ENCODE assay signal across 8 mouse cellular contexts in the genomic region with DNA sequence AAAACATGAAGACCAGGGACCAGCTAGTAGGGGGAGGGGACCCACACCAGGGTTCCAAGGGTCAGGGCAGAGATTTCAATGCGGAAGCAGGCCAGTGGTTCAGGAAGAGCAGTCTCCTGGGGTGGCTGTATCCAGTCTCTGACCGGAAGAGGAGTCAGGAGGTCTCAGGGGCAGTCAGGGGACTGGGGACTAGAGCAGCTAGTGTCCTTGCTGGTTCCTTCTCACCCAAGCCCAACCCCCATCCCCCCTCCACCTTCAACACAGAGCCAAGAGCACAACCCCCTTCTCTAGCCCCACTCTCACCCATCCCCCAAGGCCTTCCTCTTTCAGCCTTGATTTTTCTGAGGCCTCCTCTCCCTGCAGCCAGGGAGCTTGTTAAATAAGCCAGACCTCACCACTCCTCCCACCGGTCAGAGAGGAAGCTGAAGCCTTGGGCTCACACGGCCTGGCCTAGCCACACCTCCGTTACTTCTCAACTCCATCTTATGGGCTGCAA. TPM values are rescaled to one million over a fixed set of nuclear protein-coding genes. Genes with fewer than 3 reads are reported as not detected.
DNase-seq lines count a peak whose midpoint lies in the region; ATAC-seq and TF ChIP-seq lines count a peak whose summit lies in the region.

No protein-coding gene starts in this region.

- peak overlapping the region; percentile 91 for H3K4me3 ChIP-seq in E14TG2a.4 (replicated peaks; ENCODE audit: low read length)
- H3K4me3 ChIP-seq in heart, embryonic 11.5 days (ENCODE audit: low read depth, low read length): no peak overlapping the region

- DNase-seq in adrenal gland, postnatal 10 days: peak; percentile 55
- no peak for DNase-seq in adrenal gland, adult 8-10 months
- peak; percentile 30 to 61 for DNase-seq in kidney, postnatal 4 days
- peak; percentile 63 for DNase-seq in retina, embryonic 14.5 days (ENCODE audit: low spot score)
- no peak for DNase-seq in cerebellum, adult 9-11 months
- no peak for DNase-seq in layer of hippocampus, adult 18-20 months (ENCODE audit: low spot score in 2 of 2)

- no peak for TF ChIP-seq CTCF in E14TG2a.4 (conservative IDR thresholded peaks at IDR 0.05; ENCODE audit: low read length)

- H3K27ac ChIP-seq in heart, embryonic 11.5 days (ENCODE audit: low read depth, low read length): peak overlapping the region; percentile 47; the same call in 1 of the 2 replicates

- H3K9ac ChIP-seq in heart, embryonic 11.5 days (ENCODE audit: low read depth, low read length): no peak overlapping the region

- no peaks in the 10 kb centered on the region for H3K9me3 ChIP-seq in E14TG2a.4 (ENCODE audit: low read length)
- no peaks in the 10 kb centered on the region for H3K9me3 ChIP-seq in heart, embryonic 11.5 days (replicated peaks; ENCODE audit: control insufficient read depth, low read length)

- peaks cover 72% of the 10 kb centered on the region for H3K4me1 ChIP-seq in E14TG2a.4 (replicated peaks; ENCODE audit: low read depth, low read length)
- peaks cover 5% of the 10 kb centered on the region for H3K4me1 ChIP-seq in heart, embryonic 11.5 days (ENCODE audit: control insufficient read depth, insufficient read depth, low read length)

- H3K4me2 ChIP-seq in heart, embryonic 11.5 days: 0 out of 2 replicates have a peak overlapping the region, but pooled peaks have one; percentile 7

- WGBS in heart, embryonic 11.5 days (ENCODE audit: insufficient replicate concordance): 16% methylated on average over 5 of the region's 5 CpGs

- H3K36me3 ChIP-seq in E14TG2a.4 (ENCODE audit: insufficient read depth, low read length): no peaks in the 10 kb centered on the region
- H3K36me3 ChIP-seq in heart, embryonic 11.5 days (ENCODE audit: control insufficient read depth, insufficient read depth, low read length): no peaks in the 10 kb centered on the region

- 0 out of 2 replicates have a peak, but pooled peaks have one; percentile 48 for ATAC-seq in heart, embryonic 11.5 days (replicated peaks; ENCODE audit: insufficient number of reproducible peaks, low FRiP score, low TSS enrichment)

- H3K27me3 ChIP-seq in E14TG2a.4 (ENCODE audit: insufficient read depth, low read length): peaks cover 18% of the 10 kb centered on the region
- no peaks in the 10 kb centered on the region for H3K27me3 ChIP-seq in heart, embryonic 11.5 days (ENCODE audit: control insufficient read depth, insufficient read depth, low read length)

RNA-seq across cellular contexts. Expression of gene Lrp5, which starts 1.4 kb away (rescaled TPM):
- 100 to 1,000 TPM in 1 of 2 experiments, 10 to 100 TPM in 1; 87.0 to 104 TPM for total RNA-seq in adrenal gland, postnatal 10 days (2021)
- 100 to 1,000 TPM in 3 of 4 experiments, 10 to 100 TPM in 1; 99.3 to 161 (median 120) TPM for total RNA-seq in adrenal gland, adult 8-10 months (2022)
- polyA plus RNA-seq in heart, embryonic 11.5 days (2014; fragmentation: Nextera tagmentation; extraction: Ambion mirVana): 4.6 and 5.3 TPM in 2 replicates
- 10 to 100 TPM in 1 of 2 experiments, 1 to 10 TPM in 1; 9.2 to 10.4 TPM for total RNA-seq in layer of hippocampus, adult 18-20 months (2021)

RNA-seq across cellular contexts. Expression of gene 1810055G02Rik, which starts 20.4 kb away (rescaled TPM):
- 10 to 100 TPM; 20.9 to 45.9 TPM for total RNA-seq in adrenal gland, postnatal 10 days (2021)
- 10 to 100 TPM; 29.1 to 42.7 (median 32.1) TPM for total RNA-seq in adrenal gland, adult 8-10 months (2022)
- polyA plus RNA-seq in heart, embryonic 11.5 days (2014; fragmentation: Nextera tagmentation; extraction: Ambion mirVana): 30.3 and 33.6 TPM in 2 replicates
- 10 to 100 TPM; 23.4 to 24.3 TPM for total RNA-seq in layer of hippocampus, adult 18-20 months (2021)

Comparison
In these comparisons a context has a peak if more than half of its experiments do, and no peak if none do; other contexts are left out.
1. DNase-seq: peak in adrenal gland, postnatal 10 days (single experiment), kidney, postnatal 4 days (2 of 2) and retina, embryonic 14.5 days (single experiment); none in adrenal gland, adult 8-10 months (single experiment), cerebellum, adult 9-11 months (single experiment) and layer of hippocampus, adult 18-20 months (0 of 2).
2. RNA of gene Lrp5, which starts 1.4 kb away (total RNA-seq): 99.3 to 161 TPM in adrenal gland, adult 8-10 months and 87.0 to 104 TPM in adrenal gland, postnatal 10 days; 9.2 to 10.4 TPM in layer of hippocampus, adult 18-20 months; every median in the first group is over 4 times any median in the second.